Mouse (Mus musculus) stomach, postnatal 0 days (tissue): ENCODE measurements around the gene Defb33. TPM values are rescaled to one million over a fixed set of nuclear protein-coding genes. Genes with fewer than 3 reads are reported as not detected.

Experiments
- ATAC-seq: fragments of 200-750 bp; cut with Nextera tagmentation; 2 replicates; pipeline ENCODE4 v1.8.0; 2017; ENCODE audit not compliant: low FRiP score, low TSS enrichment
- DNase-seq: peaks from one replicate; pipeline ENCODE4 v3.0.0-alpha.2; 2016; ENCODE audit warnings: low spot score
- H3K27ac ChIP-seq: fragments of 300-500 bp; sonication (generic); replicated peaks from 2 replicates; pipeline ENCODE4 v1.5.1; 2014; ENCODE audit warnings: mild to moderate bottlenecking, control low read depth
- H3K27me3 ChIP-seq: fragments of 300-500 bp; sonication (generic); 2 replicates; pipeline ENCODE4 v1.6.1; 2014; ENCODE audit warnings: low read length; ENCODE audit not compliant: control insufficient read depth, insufficient read depth
- H3K36me3 ChIP-seq: fragments of 300-500 bp; sonication (generic); 2 replicates; pipeline ENCODE4 v1.6.1; 2014; ENCODE audit warnings: low read length, mixed read lengths; ENCODE audit not compliant: control insufficient read depth, insufficient read depth
- H3K4me1 ChIP-seq: fragments of 300-500 bp; sonication (generic); replicated peaks from 2 replicates; pipeline ENCODE4 v1.6.1; 2014; ENCODE audit warnings: antibody characterized with exemption; ENCODE audit not compliant: control insufficient read depth, insufficient read depth
- H3K4me2 ChIP-seq: fragments of 300-500 bp; sonication (generic); replicated peaks from 2 replicates; pipeline ENCODE4 v1.6.1; 2014; ENCODE audit warnings: low read depth, mild to moderate bottlenecking, control low read depth, moderate library complexity
- H3K4me3 ChIP-seq: fragments of 300-500 bp; sonication (generic); 2 replicates; pipeline ENCODE4 v1.5.1; 2014; ENCODE audit warnings: low read depth, low read length, control low read depth
- H3K9ac ChIP-seq: fragments of 300-500 bp; sonication (generic); 2 replicates; pipeline ENCODE4 v1.6.1; 2014; ENCODE audit warnings: mild to moderate bottlenecking, low read length, control low read depth, mixed read lengths
- H3K9me3 ChIP-seq: fragments of 300-500 bp; sonication (generic); 2 replicates; pipeline ENCODE4 v1.6.1; 2016; ENCODE audit warnings: low read length; ENCODE audit not compliant: control insufficient read depth
- CTCF ChIP-seq: IDR thresholded peaks from 2 replicates; pipeline ENCODE4 v1.5.1; 2016; ENCODE audit warnings: antibody characterized with exemption, low read depth, mild to moderate bottlenecking, moderate library complexity
- EP300 ChIP-seq: optimal IDR thresholded peaks from 2 replicates; pipeline ENCODE3; 2016; ENCODE audit warnings: antibody characterized with exemption
- WGBS: fragments of 180-500 bp; shearing (Covaris S2); extraction: QIAGEN DNeasy Blood & Tissue Kit; methylation state at CpG from one replicate; pipeline ENCODE4 v1.1.7; 2014; 5-methylcytosine and 5-hydroxymethylcytosine counted together
- polyA plus RNA-seq: library from polyadenylated mRNA; unstranded; fragments of >200 nt; fragmentation: Nextera tagmentation; extraction: Ambion mirVana; gene quantifications from 2 replicates; pipeline ENCODE4 v1.2.1, GENCODE M21; 2015

Defb33 gene
- not detected in 2 replicates for polyA plus RNA-seq

GRCm38 (mm10) chr8:20892369-20892768, at the start of gene Defb33:
Gene Defb33, plus strand, starts transcription at chr8:20892669.
- no peak for TF ChIP-seq CTCF
- TF ChIP-seq EP300: no peak
- WGBS: 82% methylated on average over 2 of the region's 2 CpGs
- H3K27me3 ChIP-seq: no peaks in the 10 kb centered on the region

GRCm38 (mm10) chr8:20874608-20875007, 17.9 kb upstream of the Defb33 start:
- Histone ChIP-seq H3K9me3 (no peaks in the 10 kb centered on the region), H3K27me3 (no peaks in the 10 kb centered on the region), H3K9ac (no peak overlapping the region), H3K4me3 (no peak overlapping the region), H3K4me2 (no peak overlapping the region), H3K27ac (no peak overlapping the region), H3K36me3 (no peaks in the 10 kb centered on the region), H3K4me1 (no peaks in the 10 kb centered on the region)
- DNase-seq (no peak), ATAC-seq (no peak)
- TF ChIP-seq CTCF (no peak), EP300 (no peak)
- 31% methylated on average over 6 of the region's 6 CpGs for WGBS

More at GRCm38 (mm10) chr8:20892369-20892768, at the start of gene Defb33:
- no peaks in the 10 kb centered on the region for H3K9me3 ChIP-seq
- no peaks in the 10 kb centered on the region for H3K4me1 ChIP-seq
- H3K36me3 ChIP-seq: no peaks in the 10 kb centered on the region
- H3K4me2 ChIP-seq: no peak within 1 kb of the TSS
- H3K4me3 ChIP-seq: no peak within 1 kb of the TSS
- H3K27ac ChIP-seq: no peak within 1 kb of the TSS
- no peak within 1 kb of the TSS for H3K9ac ChIP-seq
- no peak for ATAC-seq
- DNase-seq: no peak

- ATAC-seq (no peak), DNase-seq (no peak)
- Histone ChIP-seq H3K4me3 (no peak within 1 kb of the TSS), H3K4me2 (no peak within 1 kb of the TSS), H3K36me3 (no peaks in the 10 kb centered on the region), H3K27me3 (no peaks in the 10 kb centered on the region), H3K9ac (no peak within 1 kb of the TSS), H3K9me3 (no peaks in the 10 kb centered on the region), H3K4me1 (no peaks in the 10 kb centered on the region), H3K27ac (no peak within 1 kb of the TSS)
- WGBS: 44% methylated on average over 2 of the region's 2 CpGs
- no peak for TF ChIP-seq CTCF
- no peak for TF ChIP-seq EP300
These were observed 10.1 kb downstream of the Defb33 start, which contains the start of gene Gm15056 for GRCm38 (mm10) chr8:20902527-20902926. Gene Gm15056, minus strand, starts transcription at chr8:20902627.

- Histone ChIP-seq H3K4me2 (no peak overlapping the region), H3K27me3 (no peaks in the 10 kb centered on the region), H3K4me1 (no peaks in the 10 kb centered on the region), H3K36me3 (no peaks in the 10 kb centered on the region), H3K4me3 (no peak overlapping the region), H3K9me3 (no peaks in the 10 kb centered on the region), H3K9ac (no peak overlapping the region), H3K27ac (no peak overlapping the region)
- 90% methylated on average over 2 of the region's 2 CpGs for WGBS
- TF ChIP-seq EP300 (no peak), CTCF (no peak)
- DNase-seq: no peak
- ATAC-seq: no peak
These were observed 14.7 kb downstream of the Defb33 start for GRCm38 (mm10) chr8:20907119-20907518.

- Histone ChIP-seq H3K4me1 (no peaks in the 10 kb centered on the region), H3K9me3 (no peaks in the 10 kb centered on the region), H3K27ac (no peak overlapping the region), H3K4me3 (no peak overlapping the region), H3K9ac (no peak overlapping the region), H3K27me3 (no peaks in the 10 kb centered on the region), H3K36me3 (no peaks in the 10 kb centered on the region), H3K4me2 (no peak overlapping the region)
- ATAC-seq: no peak
- DNase-seq: no peak
- WGBS: 62% methylated on average over 2 of the region's 2 CpGs
- TF ChIP-seq CTCF (no peak), EP300 (no peak)
These were observed 15.8 kb downstream of the Defb33 start for GRCm38 (mm10) chr8:20908256-20908655.

GRCm38 (mm10) chr8:20912288-20912687, 19.8 kb downstream of the Defb33 start:
- no peak for TF ChIP-seq EP300
- no peak for TF ChIP-seq CTCF
- Histone ChIP-seq H3K9me3 (no peaks in the 10 kb centered on the region), H3K27ac (no peak overlapping the region), H3K27me3 (no peaks in the 10 kb centered on the region), H3K9ac (no peak overlapping the region), H3K4me1 (no peaks in the 10 kb centered on the region), H3K4me3 (no peak overlapping the region), H3K4me2 (no peak overlapping the region), H3K36me3 (no peaks in the 10 kb centered on the region)
- 76% methylated on average over 1 of the region's 1 CpGs for WGBS
- DNase-seq (no peak), ATAC-seq (no peak)
